Mouse (Mus musculus) embryonic facial prominence, embryonic 14.5 days (tissue): Measurements from ENCODE around the gene Gadd45gip1. TPM values are rescaled to one million over a fixed set of nuclear protein-coding genes. Genes with fewer than 3 reads are reported as not detected.
A peak's percentile ranks its signal among the peaks of the same experiment; 100 is the strongest.

Source experiments
- ATAC-seq: fragments of 200-750 bp; cut with Nextera tagmentation; 2 replicates; pipeline ENCODE4 v1.8.0; 2017; ENCODE audit warnings: low read depth, moderate number of reproducible peaks, moderate TSS enrichment
- DNase-seq: peaks from one replicate; pipeline ENCODE4 v3.0.0-alpha.2; 2015; ENCODE audit warnings: low spot score
- H3K27ac ChIP-seq: fragments of 300-500 bp; sonication (generic); replicated peaks from 2 replicates; pipeline ENCODE4 v1.5.1; 2014; ENCODE audit warnings: low read depth, mild to moderate bottlenecking, low read length, moderate library complexity
- H3K27me3 ChIP-seq: fragments of 300-500 bp; sonication (generic); replicated peaks from 2 replicates; pipeline ENCODE4 v1.6.1; 2014; ENCODE audit warnings: low read length; ENCODE audit not compliant: control insufficient read depth, insufficient read depth
- H3K36me3 ChIP-seq: fragments of 300-500 bp; sonication (generic); 2 replicates; pipeline ENCODE4 v1.6.1; 2014; ENCODE audit warnings: low read length, mixed read lengths; ENCODE audit not compliant: control insufficient read depth, insufficient read depth
- H3K4me1 ChIP-seq: fragments of 300-500 bp; sonication (generic); 2 replicates; pipeline ENCODE4 v1.6.1; 2014; ENCODE audit warnings: antibody characterized with exemption, low read length; ENCODE audit not compliant: control insufficient read depth, insufficient read depth
- H3K4me2 ChIP-seq: fragments of 300-500 bp; sonication (generic); 2 replicates; pipeline ENCODE4 v1.6.1; 2014; ENCODE audit warnings: low read depth, mild to moderate bottlenecking, low read length, moderate library complexity, mixed read lengths
- H3K4me3 ChIP-seq: fragments of 300-500 bp; sonication (generic); 2 replicates; pipeline ENCODE4 v1.5.1; 2014; ENCODE audit warnings: low read depth, mild to moderate bottlenecking, low read length
- H3K9ac ChIP-seq: fragments of 300-500 bp; sonication (generic); 2 replicates; pipeline ENCODE4 v1.6.1; 2014; ENCODE audit warnings: low read depth, mild to moderate bottlenecking, low read length, moderate library complexity, mixed read lengths
- H3K9me3 ChIP-seq: fragments of 300-500 bp; sonication (generic); 2 replicates; pipeline ENCODE4 v1.6.1; 2016; ENCODE audit warnings: low read length; ENCODE audit not compliant: control insufficient read depth
- WGBS: fragments of 180-500 bp; shearing (Covaris S2); extraction: QIAGEN DNeasy Blood & Tissue Kit; methylation state at CpG from one replicate; pipeline ENCODE4 v1.1.7; 2014; 5-methylcytosine and 5-hydroxymethylcytosine counted together
- polyA plus RNA-seq: library from polyadenylated mRNA; unstranded; fragments of >200 nt; fragmentation: Nextera tagmentation; extraction: Ambion mirVana; gene quantifications from 2 replicates; pipeline ENCODE4 v1.2.1, GENCODE M21; 2014

Gene Gadd45gip1
- polyA plus RNA-seq, 1 experiment from 2014 or later, result 41.5 TPM

DNA sequence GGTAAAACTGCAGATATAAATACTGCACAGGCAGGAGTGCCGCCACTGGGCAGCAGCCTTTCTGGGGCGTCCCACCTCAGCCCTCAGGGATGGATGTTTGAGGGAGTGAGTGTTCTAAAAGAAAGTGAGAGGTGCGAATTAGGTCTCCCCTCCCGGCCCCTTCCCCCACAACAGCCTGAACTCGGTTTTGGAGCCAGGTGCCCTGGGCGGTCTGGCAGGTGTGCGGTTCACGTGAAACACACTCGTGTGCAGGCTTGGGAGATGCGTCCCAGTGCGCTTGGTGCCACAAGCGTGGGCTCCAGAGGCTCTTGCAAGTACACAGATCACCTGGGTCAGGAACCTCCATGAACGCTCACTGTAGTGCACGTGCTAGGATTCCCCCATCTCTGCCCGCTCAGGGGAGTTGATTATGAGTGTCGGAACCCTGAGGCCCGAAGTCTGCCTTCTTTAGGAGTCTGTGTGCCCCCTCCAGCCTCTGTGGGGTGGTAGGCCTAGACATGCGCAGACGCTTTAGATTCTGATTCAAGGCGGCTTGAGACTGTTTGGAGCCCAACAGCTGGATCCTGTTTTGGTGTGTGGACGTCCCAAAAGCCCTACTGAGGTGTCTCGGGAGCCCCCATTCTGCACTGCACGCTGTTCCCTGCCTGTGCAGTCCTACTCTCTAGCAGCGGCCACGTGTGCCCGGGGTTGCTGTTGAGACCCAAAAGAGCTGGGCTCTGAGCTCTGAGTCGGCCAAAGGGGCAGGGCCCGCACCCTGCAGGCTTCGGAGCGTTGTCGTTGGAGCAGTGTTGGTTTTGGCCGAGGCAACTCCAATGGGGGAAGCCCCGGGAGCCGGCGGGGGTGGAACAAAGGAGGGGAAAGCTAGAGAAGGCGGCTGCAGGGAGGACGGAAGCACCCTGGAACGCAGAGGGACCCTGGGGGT is 45.3 kb upstream of the Gadd45gip1 start:
- DNase-seq (peak; percentile 51), ATAC-seq (0 out of 2 replicates have a peak, but pooled peaks have one; percentile 24)
- 18% methylated on average over 36 of the region's 38 CpGs for WGBS
- Histone ChIP-seq H3K27me3 (peaks cover 62% of the 10 kb centered on the region), H3K4me3 (peak overlapping the region; percentile 14; the same call in 1 of the 2 replicates), H3K36me3 (no peaks in the 10 kb centered on the region), H3K4me1 (peaks cover 96% of the 10 kb centered on the region), H3K9ac (peak overlapping the region; percentile 17; the same call in 1 of the 2 replicates), H3K4me2 (peak overlapping the region; percentile 44), H3K27ac (no peak overlapping the region; the same call in 1 of the 2 replicates), H3K9me3 (no peaks in the 10 kb centered on the region)

DNA sequence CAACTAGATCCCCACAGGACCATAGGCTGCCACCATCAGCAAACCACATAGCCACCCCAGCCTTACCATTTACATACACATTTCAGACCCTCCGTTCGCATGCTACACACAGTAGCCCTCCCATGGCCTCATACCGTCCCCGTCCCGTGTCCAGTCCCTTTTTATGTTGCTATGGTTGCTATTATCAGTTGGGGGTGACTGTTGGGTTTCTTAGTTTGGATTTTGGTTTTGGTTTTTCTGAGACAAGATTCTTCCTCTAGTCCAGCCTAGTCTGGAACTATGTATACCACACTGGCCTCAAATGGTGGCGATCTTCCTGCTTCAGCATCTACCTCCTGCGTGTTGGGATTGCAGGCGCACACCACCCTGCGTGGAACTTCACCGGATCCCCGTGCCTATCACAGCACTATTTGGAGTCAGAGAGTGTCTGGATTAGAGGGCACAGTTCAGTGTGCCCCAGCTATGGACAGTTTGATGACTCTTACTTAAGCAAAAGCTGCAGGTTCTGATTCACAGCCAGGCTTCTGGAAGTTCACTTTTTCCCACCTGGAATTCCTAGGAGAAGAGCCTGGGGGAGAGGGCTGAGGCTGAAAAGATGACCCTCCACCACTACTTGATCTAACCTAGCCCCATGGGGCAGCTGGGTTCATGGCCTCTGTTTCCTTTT is 44.4 kb upstream of the Gadd45gip1 start:
- DNase-seq, result no peak
- 0 out of 2 replicates have a peak overlapping the region, but pooled peaks have one; percentile 17 for H3K9ac ChIP-seq
- peak overlapping the region; percentile 44 for H3K4me2 ChIP-seq
- H3K27me3 ChIP-seq, result peaks cover 56% of the 10 kb centered on the region
- H3K9me3 ChIP-seq, result no peaks in the 10 kb centered on the region
- no peak for ATAC-seq
- H3K4me1 ChIP-seq, result peaks cover 88% of the 10 kb centered on the region
- H3K4me3 ChIP-seq, result no peak overlapping the region
- 25% methylated on average over 11 of the region's 11 CpGs for whole genome bisulfite sequencing
- 0 out of 2 replicates have a peak, but pooled peaks cover 3% of the 10 kb centered on the region for H3K36me3 ChIP-seq
- H3K27ac ChIP-seq, result no peak overlapping the region

DNA sequence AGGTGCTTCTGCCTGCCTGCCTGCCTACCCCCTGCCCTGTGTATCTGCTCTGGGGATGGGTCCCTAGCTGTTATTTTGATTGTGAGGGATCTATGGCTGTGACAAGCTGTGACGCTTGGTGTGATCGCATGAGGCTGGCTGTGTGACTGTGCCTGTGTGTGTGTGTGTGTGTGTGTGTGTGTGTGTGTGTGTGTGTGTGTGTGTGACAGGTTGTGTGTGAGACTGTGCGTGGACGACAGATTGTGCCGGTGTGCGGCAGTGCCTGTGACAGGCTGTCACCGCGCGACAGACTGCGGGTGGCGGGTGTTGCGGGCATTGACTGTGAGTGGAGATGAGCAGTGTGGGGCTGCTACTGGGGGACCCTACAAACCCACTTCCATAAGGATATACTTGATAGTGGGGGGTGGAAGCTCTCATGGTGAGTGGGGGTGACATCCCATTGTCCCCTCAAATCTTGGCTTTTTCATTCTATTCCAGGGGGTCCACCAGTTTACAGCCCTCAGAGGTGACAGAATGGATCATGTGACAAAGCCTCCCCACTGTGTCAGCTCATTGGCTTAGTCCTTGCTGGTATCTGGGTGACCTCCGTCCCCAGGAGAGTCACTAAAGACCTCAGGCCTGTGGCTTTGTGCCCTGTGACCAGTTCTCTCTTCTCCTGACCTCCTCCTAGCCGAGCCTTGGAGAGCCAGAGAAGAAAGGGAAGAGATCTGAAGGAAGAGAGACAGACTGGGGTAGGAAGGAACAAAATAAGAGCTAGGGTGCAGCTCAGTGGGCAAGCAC is 43.6 kb upstream of the Gadd45gip1 start:
- Histone ChIP-seq H3K27ac (no peak overlapping the region), H3K9ac (no peak overlapping the region), H3K4me3 (no peak overlapping the region), H3K4me1 (peaks cover 80% of the 10 kb centered on the region), H3K4me2 (no peak overlapping the region), H3K27me3 (peaks cover 56% of the 10 kb centered on the region), H3K36me3 (0 out of 2 replicates have a peak, but pooled peaks cover 8% of the 10 kb centered on the region), H3K9me3 (no peaks in the 10 kb centered on the region)
- WGBS, result 42% methylated on average over 14 of the region's 14 CpGs
- ATAC-seq (no peak), DNase-seq (no peak)

DNA sequence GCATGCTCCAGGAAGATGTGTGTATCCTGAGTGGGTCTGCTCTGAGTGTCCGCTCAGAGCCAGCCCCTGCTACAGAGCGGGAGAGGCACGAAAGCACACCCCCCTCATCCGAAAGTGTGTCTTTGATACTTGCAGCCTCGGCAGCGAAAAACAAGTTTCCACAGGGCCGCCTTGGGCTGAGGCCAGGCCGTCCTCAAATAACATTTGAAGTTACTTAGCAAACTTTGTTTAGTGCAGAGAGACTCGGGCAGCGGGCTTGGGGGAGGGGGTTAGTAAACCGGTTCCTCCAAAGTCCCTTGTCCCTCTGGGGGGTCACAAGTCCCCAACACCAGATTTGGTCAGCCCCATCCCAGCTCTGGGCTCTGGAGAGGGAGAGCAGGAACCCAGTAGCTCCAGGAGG is 42.4 kb upstream of the Gadd45gip1 start:
- WGBS, result 4% methylated on average over 11 of the region's 11 CpGs
- Histone ChIP-seq H3K27ac (peak overlapping the region; percentile 65), H3K9ac (0 out of 2 replicates have a peak overlapping the region, but pooled peaks have one; percentile 17), H3K4me3 (0 out of 2 replicates have a peak overlapping the region, but pooled peaks have one; percentile 2), H3K4me1 (peaks cover 75% of the 10 kb centered on the region), H3K27me3 (peaks cover 49% of the 10 kb centered on the region), H3K36me3 (peaks cover 8% of the 10 kb centered on the region; the same call in 1 of the 2 replicates), H3K4me2 (peak overlapping the region; percentile 30), H3K9me3 (no peaks in the 10 kb centered on the region)
- ATAC-seq (peak; percentile 26; the same call in 1 of the 2 replicates), DNase-seq (peak; percentile 92)

DNA sequence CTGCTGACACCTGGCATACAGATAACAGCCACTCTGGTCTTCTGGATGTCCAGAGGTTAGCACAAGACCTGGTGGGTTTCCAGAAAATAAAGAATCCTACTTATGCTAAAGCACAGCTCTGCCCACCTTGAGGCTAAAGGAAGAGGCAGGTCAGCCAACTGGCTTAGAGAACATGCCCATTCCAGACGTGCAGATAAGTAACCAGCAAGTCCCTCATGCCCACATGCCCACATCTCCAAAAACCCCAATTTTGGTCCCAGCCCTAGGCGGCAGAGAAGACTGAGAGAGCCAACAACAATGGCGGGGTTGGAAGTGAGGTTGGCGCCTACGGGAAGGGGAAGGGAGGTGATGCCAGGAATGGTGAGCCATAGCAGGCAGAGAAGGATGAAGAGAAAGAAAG is 42.0 kb upstream of the Gadd45gip1 start:
- Histone ChIP-seq H3K4me3 (no peak overlapping the region), H3K9me3 (no peaks in the 10 kb centered on the region), H3K9ac (0 out of 2 replicates have a peak overlapping the region, but pooled peaks have one; percentile 17), H3K4me2 (peak overlapping the region; percentile 30), H3K27me3 (peaks cover 45% of the 10 kb centered on the region), H3K4me1 (peaks cover 75% of the 10 kb centered on the region), H3K36me3 (peaks cover 8% of the 10 kb centered on the region; the same call in 1 of the 2 replicates), H3K27ac (peak overlapping the region; percentile 65)
- ATAC-seq, result no peak
- WGBS, result 51% methylated on average over 5 of the region's 5 CpGs
- DNase-seq, result no peak

DNA sequence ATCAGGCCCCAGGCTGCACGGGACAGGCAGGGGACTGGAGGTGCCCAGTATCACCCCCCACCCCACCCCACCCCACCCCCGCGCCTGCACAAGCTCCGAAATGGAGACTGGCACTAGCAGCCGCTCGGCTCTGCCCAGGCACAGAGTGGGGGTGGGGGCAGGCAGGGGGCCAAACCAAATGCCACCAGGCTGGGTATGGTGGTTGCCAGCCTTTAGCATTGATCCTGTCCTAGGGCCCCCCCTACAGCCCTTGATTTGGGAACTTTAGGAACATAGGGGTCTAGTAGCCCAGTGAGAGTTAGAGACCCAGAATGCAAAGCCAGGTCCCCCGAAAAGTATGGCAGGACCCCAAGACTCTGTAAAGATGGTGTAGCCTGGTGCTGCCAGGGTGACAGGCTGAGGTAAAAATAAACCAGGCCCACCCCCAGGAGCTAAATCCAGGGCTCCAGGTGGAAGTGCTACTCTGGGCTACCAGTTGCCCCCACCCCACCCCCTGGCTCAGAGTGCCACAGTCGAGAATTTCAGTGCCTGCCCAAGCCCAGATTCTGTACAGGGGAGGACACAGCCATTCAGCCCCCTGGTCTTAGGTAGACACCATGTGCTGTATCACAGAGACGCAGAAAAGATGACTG is 41.4 kb upstream of the Gadd45gip1 start:
- peaks cover 39% of the 10 kb centered on the region for H3K27me3 ChIP-seq
- peak overlapping the region; percentile 30; the same call in 1 of the 2 replicates for H3K4me2 ChIP-seq

DNA sequence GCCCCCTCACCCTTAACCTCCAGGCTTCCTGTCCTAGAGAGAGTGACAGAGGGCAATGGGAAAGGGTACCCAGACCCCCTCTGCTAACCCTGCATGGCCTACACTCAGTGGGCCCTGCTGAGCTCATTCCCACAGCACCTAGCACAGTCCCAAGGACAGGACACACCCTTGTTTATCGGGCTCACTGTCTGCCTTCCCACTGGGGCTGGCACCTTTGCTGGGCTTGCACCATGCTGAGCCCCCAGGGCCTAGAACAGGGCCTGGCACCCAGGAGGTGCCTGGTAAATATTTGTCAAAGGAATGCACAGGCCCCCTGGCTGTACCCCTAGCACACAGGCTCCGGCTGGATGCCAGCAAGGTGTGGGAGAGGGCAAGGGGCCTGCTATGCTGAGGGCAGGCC is 40.8 kb upstream of the Gadd45gip1 start:
- Histone ChIP-seq H3K4me2 (no peak overlapping the region), H3K9me3 (no peaks in the 10 kb centered on the region), H3K4me1 (peaks cover 75% of the 10 kb centered on the region), H3K36me3 (peaks cover 8% of the 10 kb centered on the region; the same call in 1 of the 2 replicates), H3K27me3 (peaks cover 33% of the 10 kb centered on the region), H3K9ac (0 out of 2 replicates have a peak overlapping the region, but pooled peaks have one; percentile 16), H3K4me3 (no peak overlapping the region), H3K27ac (no peak overlapping the region)
- ATAC-seq (no peak), DNase-seq (no peak)
- WGBS, result 76% methylated on average over 2 of the region's 2 CpGs

More for the DNA sequence above, 41.4 kb upstream of the Gadd45gip1 start:
- no peak overlapping the region for H3K4me3 ChIP-seq
- peak overlapping the region; percentile 65 for H3K27ac ChIP-seq
- WGBS, result 78% methylated on average over 5 of the region's 9 CpGs
- peaks cover 8% of the 10 kb centered on the region; the same call in 1 of the 2 replicates for H3K36me3 ChIP-seq
- DNase-seq (no peak), ATAC-seq (no peak)
- 0 out of 2 replicates have a peak overlapping the region, but pooled peaks have one; percentile 16 for H3K9ac ChIP-seq
- no peaks in the 10 kb centered on the region for H3K9me3 ChIP-seq
- peaks cover 75% of the 10 kb centered on the region for H3K4me1 ChIP-seq
